Mouse (Mus musculus): ENCODE data around the gene Stard3. TPM values are rescaled to one million over a fixed set of nuclear protein-coding genes. Genes with fewer than 3 reads are reported as not detected.

Stard3 gene
- polyA plus RNA-seq, 1 experiment from 2014 or later, result 42.8 TPM

GRCm38 (mm10) chr11:98339071-98339501 is 19.1 kb upstream of the Stard3 start:
- H3K27me3 ChIP-seq (ENCODE audit: insufficient read depth, low read length), result peaks cover 55% of the 10 kb centered on the region
- H3K4me3 ChIP-seq (replicated peaks; ENCODE audit: low read depth, low read length), result peak overlapping the region; percentile 40
- under 1% methylated on average over 19 of the region's 19 CpGs for WGBS
- H3K4me2 ChIP-seq (ENCODE audit: low read length), result peak overlapping the region; percentile 92
- peaks cover 13% of the 10 kb centered on the region; the same call in 1 of the 2 replicates for H3K4me1 ChIP-seq (replicated peaks; ENCODE audit: insufficient read depth, low read length)
- ATAC-seq (replicated peaks; ENCODE audit: low FRiP score, low read depth), result no peak
- peak overlapping the region; percentile 47; the same call in 1 of the 2 replicates for H3K9ac ChIP-seq (ENCODE audit: low read depth, low read length)
- no peaks in the 10 kb centered on the region for H3K36me3 ChIP-seq (ENCODE audit: insufficient read depth, low read length)
- peak; percentile 37 for DNase-seq (ENCODE audit: low spot score)
- TF ChIP-seq CTCF (IDR thresholded peaks at IDR 0.05; ENCODE audit: low read depth), result no peak
- no peak overlapping the region for H3K27ac ChIP-seq
- no peaks in the 10 kb centered on the region for H3K9me3 ChIP-seq (replicated peaks; ENCODE audit: low read length)

DNA sequence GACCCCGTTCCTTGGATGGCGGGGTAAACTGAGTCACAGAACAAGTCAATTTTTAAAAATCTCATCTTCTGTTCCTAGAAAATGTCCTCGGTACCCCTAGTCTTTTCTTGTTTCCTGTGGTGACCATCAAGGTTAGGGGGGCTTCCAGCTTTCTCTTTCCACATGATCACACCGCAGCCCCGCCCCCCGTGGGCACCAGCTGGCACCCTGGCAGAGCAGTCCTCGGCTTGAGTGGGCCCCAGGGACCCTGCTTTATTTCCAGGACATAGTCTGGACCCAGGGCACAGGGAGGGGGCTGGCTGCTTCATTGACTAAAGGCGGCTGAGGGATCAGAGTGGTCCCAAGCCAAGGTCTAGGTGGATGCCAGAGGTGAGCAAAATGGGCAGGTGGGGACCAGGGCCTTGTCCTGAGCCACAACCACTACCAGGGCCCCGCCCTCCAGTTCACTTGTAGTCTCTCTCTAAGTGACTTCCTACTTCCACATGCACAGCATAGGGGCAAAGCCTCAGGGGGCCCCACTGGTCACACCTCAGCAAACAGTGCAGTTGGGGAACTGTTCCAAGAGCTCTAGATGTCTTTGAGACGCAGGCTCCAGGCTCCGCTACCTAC is 18.4 kb upstream of the Stard3 start:
- Histone ChIP-seq H3K9ac (ENCODE audit: low read depth, low read length) (no peak overlapping the region), H3K4me3 (replicated peaks; ENCODE audit: low read depth, low read length) (no peak overlapping the region; the same call in 1 of the 2 replicates), H3K9me3 (replicated peaks; ENCODE audit: low read length) (no peaks in the 10 kb centered on the region), H3K27ac (no peak overlapping the region), H3K4me1 (replicated peaks; ENCODE audit: insufficient read depth, low read length) (peaks cover 13% of the 10 kb centered on the region; the same call in 1 of the 2 replicates), H3K36me3 (ENCODE audit: insufficient read depth, low read length) (no peaks in the 10 kb centered on the region), H3K27me3 (ENCODE audit: insufficient read depth, low read length) (peaks cover 48% of the 10 kb centered on the region), H3K4me2 (ENCODE audit: low read length) (peak overlapping the region; percentile 92)
- TF ChIP-seq CTCF (IDR thresholded peaks at IDR 0.05; ENCODE audit: low read depth), result no peak
- 10% methylated on average over 11 of the region's 11 CpGs for WGBS
- no peak for ATAC-seq (replicated peaks; ENCODE audit: low FRiP score, low read depth)
- DNase-seq (ENCODE audit: low spot score), result no peak

GRCm38 (mm10) chr11:98340597-98340996 is 17.6 kb upstream of the Stard3 start:
- H3K4me2 ChIP-seq (ENCODE audit: low read length), result no peak overlapping the region
- 9% methylated on average over 4 of the region's 4 CpGs for WGBS

GRCm38 (mm10) chr11:98341174-98341573 is 17.0 kb upstream of the Stard3 start:
- no peak for TF ChIP-seq CTCF (IDR thresholded peaks at IDR 0.05; ENCODE audit: low read depth)
- ATAC-seq (replicated peaks; ENCODE audit: low FRiP score, low read depth), result no peak
- Histone ChIP-seq H3K27ac (no peak overlapping the region), H3K4me2 (ENCODE audit: low read length) (no peak overlapping the region), H3K4me1 (replicated peaks; ENCODE audit: insufficient read depth, low read length) (peaks cover 13% of the 10 kb centered on the region; the same call in 1 of the 2 replicates), H3K27me3 (ENCODE audit: insufficient read depth, low read length) (peaks cover 38% of the 10 kb centered on the region), H3K36me3 (ENCODE audit: insufficient read depth, low read length) (no peaks in the 10 kb centered on the region), H3K9ac (ENCODE audit: low read depth, low read length) (no peak overlapping the region), H3K9me3 (replicated peaks; ENCODE audit: low read length) (no peaks in the 10 kb centered on the region), H3K4me3 (replicated peaks; ENCODE audit: low read depth, low read length) (no peak overlapping the region)
- no peak for DNase-seq (ENCODE audit: low spot score)
- 57% methylated on average over 4 of the region's 4 CpGs for WGBS

More at GRCm38 (mm10) chr11:98340597-98340996, 17.6 kb upstream of the Stard3 start:
- Histone ChIP-seq H3K9ac (ENCODE audit: low read depth, low read length) (no peak overlapping the region), H3K36me3 (ENCODE audit: insufficient read depth, low read length) (no peaks in the 10 kb centered on the region), H3K4me3 (replicated peaks; ENCODE audit: low read depth, low read length) (no peak overlapping the region), H3K9me3 (replicated peaks; ENCODE audit: low read length) (no peaks in the 10 kb centered on the region), H3K27me3 (ENCODE audit: insufficient read depth, low read length) (peaks cover 40% of the 10 kb centered on the region), H3K27ac (no peak overlapping the region), H3K4me1 (replicated peaks; ENCODE audit: insufficient read depth, low read length) (peaks cover 13% of the 10 kb centered on the region; the same call in 1 of the 2 replicates)
- TF ChIP-seq CTCF (IDR thresholded peaks at IDR 0.05; ENCODE audit: low read depth), result no peak
- ATAC-seq (replicated peaks; ENCODE audit: low FRiP score, low read depth) (no peak), DNase-seq (ENCODE audit: low spot score) (no peak)

DNA sequence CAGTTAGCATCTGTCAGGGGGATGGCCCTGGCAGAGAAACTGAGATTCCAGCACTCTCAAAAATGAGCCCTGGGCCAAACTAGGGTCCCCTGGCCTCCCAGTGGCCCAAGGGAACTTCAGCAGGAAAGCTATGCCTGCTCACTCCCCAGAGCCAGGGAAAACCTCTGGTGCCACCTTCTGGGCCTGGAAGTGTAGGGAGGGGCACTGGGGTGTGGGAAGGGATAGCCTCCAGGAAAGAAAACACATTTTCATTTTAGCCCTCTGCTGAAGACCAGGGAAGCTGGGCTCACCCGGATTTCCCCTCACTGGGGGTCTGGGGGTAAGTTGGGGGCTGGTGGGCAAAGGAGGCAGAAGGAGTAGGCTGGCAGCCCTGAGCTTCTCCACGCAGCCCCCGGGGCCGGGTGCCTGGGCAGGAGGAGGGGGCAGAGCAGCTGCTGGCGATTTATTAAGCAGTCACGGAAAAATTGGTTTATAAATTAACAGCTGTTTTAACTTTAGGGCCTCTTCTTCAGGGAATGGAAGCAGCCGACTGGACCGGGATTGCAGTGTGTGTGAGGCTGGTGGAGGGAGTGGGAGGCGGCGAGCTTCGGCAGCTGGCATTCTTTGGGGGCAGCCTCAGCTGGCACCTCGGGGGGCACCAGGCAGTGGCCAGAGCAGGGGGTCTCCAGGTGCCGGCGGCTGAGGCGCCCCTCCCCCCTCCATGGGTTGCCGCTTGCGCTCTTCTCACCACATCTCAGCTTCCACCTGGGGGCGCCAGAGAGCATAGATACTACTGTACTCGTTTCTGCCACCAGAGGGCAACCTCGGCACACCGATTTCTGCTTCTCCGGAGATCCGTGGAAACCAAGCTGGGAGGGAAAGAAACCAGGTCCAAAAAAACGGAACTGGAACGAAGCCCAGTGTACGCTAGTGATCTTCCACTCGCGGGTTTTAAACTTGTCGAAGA is 15.9 kb upstream of the Stard3 start:
- H3K27ac ChIP-seq, result peak overlapping the region; percentile 71
- no peaks in the 10 kb centered on the region for H3K36me3 ChIP-seq (ENCODE audit: insufficient read depth, low read length)
- peak overlapping the region; percentile 25 for H3K4me3 ChIP-seq (replicated peaks; ENCODE audit: low read depth, low read length)
- H3K9me3 ChIP-seq (replicated peaks; ENCODE audit: low read length), result no peaks in the 10 kb centered on the region
- H3K4me1 ChIP-seq (replicated peaks; ENCODE audit: insufficient read depth, low read length), result peaks cover 13% of the 10 kb centered on the region; the same call in 1 of the 2 replicates
- peaks cover 38% of the 10 kb centered on the region for H3K27me3 ChIP-seq (ENCODE audit: insufficient read depth, low read length)
- ATAC-seq (replicated peaks; ENCODE audit: low FRiP score, low read depth) (peak; percentile 69), DNase-seq (ENCODE audit: low spot score) (peak; percentile 91)
- WGBS, result 1% methylated on average over 29 of the region's 29 CpGs
- H3K4me2 ChIP-seq (ENCODE audit: low read length), result peak overlapping the region; percentile 71
- H3K9ac ChIP-seq (ENCODE audit: low read depth, low read length), result peak overlapping the region; percentile 39
- peak; percentile 100 for TF ChIP-seq CTCF (IDR thresholded peaks at IDR 0.05; ENCODE audit: low read depth)

DNA sequence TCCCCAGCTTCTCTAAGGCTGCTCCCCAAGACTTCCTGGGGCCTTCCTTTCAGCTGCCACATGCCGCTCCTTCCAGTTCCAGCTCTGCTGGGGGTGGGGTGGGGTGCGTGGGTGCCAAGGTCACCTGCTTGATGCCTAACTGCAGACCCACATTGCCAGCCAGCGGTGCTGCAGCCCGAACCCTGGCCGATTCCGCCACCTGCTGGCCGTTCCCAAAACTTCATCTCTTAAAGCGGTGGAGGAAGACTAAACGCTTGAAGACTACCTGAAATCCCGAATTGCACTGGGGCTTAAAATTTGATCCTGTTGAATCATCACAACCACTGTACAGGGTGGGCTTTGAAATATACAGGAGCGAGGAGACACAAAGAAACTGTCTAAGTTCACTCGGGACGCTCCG is 12.9 kb upstream of the Stard3 start:
- H3K4me3 ChIP-seq (replicated peaks; ENCODE audit: low read depth, low read length), result no peak overlapping the region
- H3K9ac ChIP-seq (ENCODE audit: low read depth, low read length), result no peak overlapping the region
- H3K4me1 ChIP-seq (replicated peaks; ENCODE audit: insufficient read depth, low read length), result peaks cover 16% of the 10 kb centered on the region; the same call in 1 of the 2 replicates
- TF ChIP-seq CTCF (IDR thresholded peaks at IDR 0.05; ENCODE audit: low read depth), result peak; percentile 83
- no peak overlapping the region for H3K27ac ChIP-seq
- peak overlapping the region; percentile 42 for H3K4me2 ChIP-seq (ENCODE audit: low read length)
- H3K36me3 ChIP-seq (ENCODE audit: insufficient read depth, low read length), result no peaks in the 10 kb centered on the region
- DNase-seq (ENCODE audit: low spot score) (peak; percentile 71), ATAC-seq (replicated peaks; ENCODE audit: low FRiP score, low read depth) (no peak)
- WGBS, result 2% methylated on average over 14 of the region's 14 CpGs
- H3K9me3 ChIP-seq (replicated peaks; ENCODE audit: low read length), result no peaks in the 10 kb centered on the region
- H3K27me3 ChIP-seq (ENCODE audit: insufficient read depth, low read length), result peaks cover 33% of the 10 kb centered on the region
